Mouse (Mus musculus) embryonic facial prominence, embryonic 11.5 days (tissue): ENCODE results near the gene Mgat4a. TPM values are rescaled to one million over a fixed set of nuclear protein-coding genes. Genes with fewer than 3 reads are reported as not detected.

Experiments
- ATAC-seq: fragments of 200-750 bp; cut with Nextera tagmentation; replicated peaks from 2 replicates; pipeline ENCODE4 v1.8.0; 2017; ENCODE audit warnings: low read depth; ENCODE audit not compliant: insufficient number of reproducible peaks, low FRiP score, low TSS enrichment
- DNase-seq: peaks from one replicate; pipeline ENCODE4 v3.0.0-alpha.2; 2015; ENCODE audit warnings: low spot score
- H3K27ac ChIP-seq: fragments of 300-500 bp; sonication (generic); replicated peaks from 2 replicates; pipeline ENCODE4 v1.5.1; 2014; ENCODE audit warnings: mild to moderate bottlenecking, low read depth, low read length, control low read depth
- H3K27me3 ChIP-seq: fragments of 300-500 bp; sonication (generic); 2 replicates; pipeline ENCODE4 v1.6.1; 2014; ENCODE audit warnings: mild to moderate bottlenecking, low read length, moderate library complexity, mixed read lengths; ENCODE audit not compliant: control insufficient read depth, insufficient read depth
- H3K36me3 ChIP-seq: fragments of 300-500 bp; sonication (generic); replicated peaks from 2 replicates; pipeline ENCODE4 v1.6.1; 2014; ENCODE audit warnings: low read depth, mild to moderate bottlenecking, low read length, moderate library complexity, mixed read lengths; ENCODE audit not compliant: control insufficient read depth, insufficient read depth
- H3K4me1 ChIP-seq: fragments of 300-500 bp; sonication (generic); 2 replicates; pipeline ENCODE4 v1.6.1; 2014; ENCODE audit warnings: low read length, mixed read lengths; ENCODE audit not compliant: control insufficient read depth, insufficient read depth
- H3K4me2 ChIP-seq: fragments of 300-500 bp; sonication (generic); 2 replicates; pipeline ENCODE4 v1.6.1; 2014; ENCODE audit warnings: low read depth, mild to moderate bottlenecking, control low read depth, low read length, moderate library complexity
- H3K4me3 ChIP-seq: fragments of 300-500 bp; sonication (generic); 2 replicates; pipeline ENCODE4 v1.5.1; 2014; ENCODE audit warnings: low read depth, low read length, control low read depth
- H3K9ac ChIP-seq: fragments of 300-500 bp; sonication (generic); replicated peaks from 2 replicates; pipeline ENCODE4 v1.6.1; 2014; ENCODE audit warnings: mild to moderate bottlenecking, control low read depth, low read length
- H3K9me3 ChIP-seq: fragments of 300-500 bp; sonication (generic); replicated peaks from 2 replicates; pipeline ENCODE4 v1.6.1; 2016; ENCODE audit warnings: mild to moderate bottlenecking, low read length, inconsistent platforms, mixed read lengths; ENCODE audit not compliant: control insufficient read depth
- WGBS: fragments of 180-500 bp; shearing (Covaris S2); extraction: QIAGEN DNeasy Blood & Tissue Kit; methylation state at CpG from one replicate; pipeline ENCODE4 v1.1.7; 2014; 5-methylcytosine and 5-hydroxymethylcytosine counted together
- polyA plus RNA-seq: library from polyadenylated mRNA; unstranded; fragments of >200 nt; fragmentation: Nextera tagmentation; extraction: Ambion mirVana; gene quantifications from 2 replicates; pipeline ENCODE4 v1.2.1, GENCODE M21; 2014

Gene Mgat4a
- polyA plus RNA-seq, 1 experiment from 2014 or later = 4.3 TPM

DNA sequence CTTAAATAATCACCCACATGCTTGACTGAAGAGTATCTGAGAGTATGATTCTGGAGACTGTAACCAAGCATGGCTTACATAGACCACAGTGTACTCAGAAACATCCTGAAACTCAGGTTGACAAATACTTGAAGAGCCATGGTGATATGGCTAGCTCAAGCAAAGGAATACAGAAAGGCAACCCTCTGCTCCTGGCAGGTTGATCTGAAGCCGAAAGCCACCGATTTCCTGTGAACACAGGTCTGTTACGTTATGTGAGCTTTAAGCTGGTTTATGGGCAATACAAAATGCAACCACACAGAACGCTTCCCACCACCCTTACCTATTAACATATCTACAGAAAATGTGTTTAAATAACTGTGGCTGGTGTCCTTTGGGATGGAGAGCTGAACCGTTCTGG lies 71.8 kb downstream of the Mgat4a start:
- no peaks in the 10 kb centered on the region for H3K27me3 ChIP-seq
- DNase-seq (no peak), ATAC-seq (no peak)
- no peaks in the 10 kb centered on the region for H3K4me1 ChIP-seq
- no peak overlapping the region for H3K27ac ChIP-seq
- WGBS = 91% methylated on average over 5 of the region's 5 CpGs
- no peak overlapping the region for H3K4me3 ChIP-seq
- H3K9me3 ChIP-seq = no peaks in the 10 kb centered on the region
- no peak overlapping the region for H3K4me2 ChIP-seq
- H3K9ac ChIP-seq = no peak overlapping the region
- no peaks in the 10 kb centered on the region for H3K36me3 ChIP-seq

DNA sequence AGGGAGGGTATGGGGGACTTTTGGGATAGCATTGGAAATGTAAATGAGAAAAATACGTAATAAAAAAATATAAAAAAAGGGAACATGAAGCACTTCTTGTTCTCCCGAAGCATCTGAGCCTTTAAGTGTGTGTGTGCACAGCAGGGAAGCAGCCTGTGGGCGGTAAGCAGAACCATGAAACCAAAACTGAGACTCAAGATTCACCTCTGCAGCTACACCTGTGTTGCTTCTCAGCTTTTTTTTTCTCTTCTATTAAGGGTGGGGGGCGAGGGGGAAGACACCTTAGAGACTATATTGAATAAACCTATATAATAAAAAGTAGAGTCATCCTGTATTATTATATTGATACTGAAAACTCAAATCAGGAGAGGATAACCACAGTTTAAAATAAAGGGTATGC lies 73.0 kb downstream of the Mgat4a start:
- Histone ChIP-seq H3K36me3 (no peaks in the 10 kb centered on the region), H3K27ac (no peak overlapping the region), H3K9ac (no peak overlapping the region), H3K4me1 (no peaks in the 10 kb centered on the region), H3K4me3 (no peak overlapping the region), H3K27me3 (no peaks in the 10 kb centered on the region), H3K9me3 (no peaks in the 10 kb centered on the region), H3K4me2 (no peak overlapping the region)
- ATAC-seq (no peak), DNase-seq (no peak)
- WGBS = 91% methylated on average over 4 of the region's 4 CpGs

DNA sequence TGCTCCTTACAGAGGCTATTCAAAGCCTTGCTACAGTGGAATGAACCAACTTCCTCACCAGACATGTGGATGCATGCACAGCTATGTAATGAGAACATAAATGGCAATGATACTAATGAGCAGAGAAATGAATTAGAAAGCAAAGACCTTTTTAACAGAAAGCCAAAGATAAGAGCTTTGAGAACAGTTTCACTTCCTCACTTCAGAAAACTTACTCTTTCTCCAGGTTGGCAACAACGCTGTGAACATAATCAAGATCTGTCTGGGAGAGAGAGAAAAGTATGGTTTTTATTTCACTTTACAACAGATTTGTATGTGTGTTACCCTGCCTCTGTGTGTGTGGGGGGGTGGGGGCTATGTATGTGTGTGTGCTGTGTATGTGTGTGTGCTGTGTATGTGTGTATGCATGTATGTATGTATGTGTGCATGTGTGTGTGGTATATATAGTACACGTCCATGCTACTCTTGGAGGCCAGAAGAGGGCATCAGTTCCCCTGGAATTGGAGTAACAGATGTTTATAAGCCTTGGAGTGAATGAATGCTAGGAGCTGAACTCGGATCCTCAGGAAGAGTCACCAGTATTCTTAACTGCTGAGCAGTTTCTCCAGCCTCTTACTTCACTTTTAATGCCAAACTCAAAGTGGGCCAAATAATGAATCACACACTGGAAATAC lies 74.4 kb downstream of the Mgat4a start:
- H3K27ac ChIP-seq = no peak overlapping the region
- H3K4me1 ChIP-seq = no peaks in the 10 kb centered on the region
- WGBS = 86% methylated on average over 3 of the region's 3 CpGs
- no peaks in the 10 kb centered on the region for H3K36me3 ChIP-seq
- H3K4me2 ChIP-seq = no peak overlapping the region
- no peak overlapping the region for H3K9ac ChIP-seq
- no peaks in the 10 kb centered on the region for H3K27me3 ChIP-seq
- ATAC-seq (no peak), DNase-seq (no peak)
- H3K4me3 ChIP-seq = no peak overlapping the region
- H3K9me3 ChIP-seq = no peaks in the 10 kb centered on the region

DNA sequence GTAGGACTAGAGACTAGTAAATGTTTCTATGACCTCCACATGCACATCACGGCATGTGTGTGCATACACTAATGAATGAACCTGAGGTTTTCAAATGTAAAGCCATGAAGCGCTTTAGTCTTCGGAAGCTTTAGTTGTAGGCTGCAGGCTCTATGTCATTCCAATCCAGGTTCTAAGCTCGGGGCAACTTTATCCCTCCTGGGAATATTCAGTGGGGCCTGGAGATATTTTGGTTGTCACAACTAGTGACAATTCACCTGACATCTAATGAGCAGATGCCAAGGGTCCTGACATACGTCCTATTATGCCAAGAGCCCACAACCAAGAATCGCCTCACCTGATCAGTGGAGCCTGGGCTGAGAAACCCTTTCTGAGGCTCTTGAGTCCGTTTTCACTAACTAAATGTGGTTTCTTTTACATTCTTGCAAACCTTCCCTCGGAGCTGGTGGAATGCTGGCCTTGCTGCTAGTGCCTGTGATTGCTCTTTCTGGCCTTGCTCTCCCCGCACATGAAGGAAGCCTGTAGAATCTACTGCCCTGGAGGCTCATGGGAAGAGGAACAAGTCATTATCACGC lies 75.9 kb downstream of the Mgat4a start:
- H3K4me1 ChIP-seq = no peaks in the 10 kb centered on the region
- H3K27ac ChIP-seq = no peak overlapping the region
- no peak overlapping the region for H3K9ac ChIP-seq
- no peak overlapping the region for H3K4me3 ChIP-seq
- WGBS = 82% methylated on average over 10 of the region's 10 CpGs
- ATAC-seq (no peak), DNase-seq (no peak)
- no peaks in the 10 kb centered on the region for H3K9me3 ChIP-seq
- H3K27me3 ChIP-seq = no peaks in the 10 kb centered on the region
- H3K36me3 ChIP-seq = no peaks in the 10 kb centered on the region
- no peak overlapping the region for H3K4me2 ChIP-seq

DNA sequence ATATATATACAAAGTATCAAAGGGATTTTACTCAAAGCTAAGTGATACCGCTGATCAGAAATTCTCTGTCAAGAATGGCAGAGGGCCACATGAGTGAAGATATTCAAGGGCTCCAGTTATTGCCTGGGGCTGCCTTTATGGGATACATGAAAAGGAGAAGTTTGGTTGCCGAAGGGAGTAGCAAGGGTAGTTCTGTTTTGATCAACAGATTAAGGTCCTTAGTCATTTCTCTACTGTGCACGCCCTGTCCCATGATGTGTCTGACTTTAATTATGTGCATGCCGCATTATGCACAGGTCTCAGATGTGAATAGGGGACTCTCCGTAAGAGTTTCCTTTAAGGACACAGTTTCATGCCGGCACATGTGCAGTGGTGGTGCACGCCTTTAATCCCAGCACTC lies 83.3 kb downstream of the Mgat4a start:
- H3K36me3 ChIP-seq = no peaks in the 10 kb centered on the region
- DNase-seq = no peak
- no peaks in the 10 kb centered on the region for H3K27me3 ChIP-seq
- H3K4me1 ChIP-seq = no peaks in the 10 kb centered on the region
- H3K27ac ChIP-seq = no peak overlapping the region
- 81% methylated on average over 7 of the region's 7 CpGs for WGBS
- H3K4me2 ChIP-seq = no peak overlapping the region
- H3K9ac ChIP-seq = no peak overlapping the region
- ATAC-seq = no peak
- H3K9me3 ChIP-seq = no peaks in the 10 kb centered on the region
- no peak overlapping the region for H3K4me3 ChIP-seq

DNA sequence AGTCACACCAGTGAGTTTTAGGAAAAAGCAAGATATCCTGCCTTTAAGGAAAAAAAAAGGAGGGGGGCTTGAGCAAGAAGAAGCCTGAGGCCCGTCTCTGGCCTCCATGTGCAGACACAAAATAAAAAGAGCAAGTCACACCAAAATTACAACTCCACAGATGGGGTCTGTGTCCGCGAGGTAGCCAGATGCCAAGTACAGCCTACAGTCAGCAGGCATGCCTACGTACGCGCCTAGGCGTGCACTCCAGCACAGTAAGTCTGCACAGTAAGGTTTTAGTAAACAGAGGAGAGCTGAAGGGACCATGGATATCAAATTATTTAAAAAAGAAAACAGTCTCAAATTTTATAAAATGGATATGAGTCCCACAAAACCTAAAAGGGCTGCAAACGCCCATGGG lies 89.5 kb downstream of the Mgat4a start:
- WGBS = 87% methylated on average over 8 of the region's 8 CpGs
- Histone ChIP-seq H3K9ac (no peak overlapping the region), H3K4me3 (no peak overlapping the region), H3K4me1 (no peaks in the 10 kb centered on the region), H3K36me3 (no peaks in the 10 kb centered on the region), H3K4me2 (no peak overlapping the region), H3K27ac (no peak overlapping the region), H3K27me3 (no peaks in the 10 kb centered on the region), H3K9me3 (no peaks in the 10 kb centered on the region)
- DNase-seq (no peak), ATAC-seq (no peak)

DNA sequence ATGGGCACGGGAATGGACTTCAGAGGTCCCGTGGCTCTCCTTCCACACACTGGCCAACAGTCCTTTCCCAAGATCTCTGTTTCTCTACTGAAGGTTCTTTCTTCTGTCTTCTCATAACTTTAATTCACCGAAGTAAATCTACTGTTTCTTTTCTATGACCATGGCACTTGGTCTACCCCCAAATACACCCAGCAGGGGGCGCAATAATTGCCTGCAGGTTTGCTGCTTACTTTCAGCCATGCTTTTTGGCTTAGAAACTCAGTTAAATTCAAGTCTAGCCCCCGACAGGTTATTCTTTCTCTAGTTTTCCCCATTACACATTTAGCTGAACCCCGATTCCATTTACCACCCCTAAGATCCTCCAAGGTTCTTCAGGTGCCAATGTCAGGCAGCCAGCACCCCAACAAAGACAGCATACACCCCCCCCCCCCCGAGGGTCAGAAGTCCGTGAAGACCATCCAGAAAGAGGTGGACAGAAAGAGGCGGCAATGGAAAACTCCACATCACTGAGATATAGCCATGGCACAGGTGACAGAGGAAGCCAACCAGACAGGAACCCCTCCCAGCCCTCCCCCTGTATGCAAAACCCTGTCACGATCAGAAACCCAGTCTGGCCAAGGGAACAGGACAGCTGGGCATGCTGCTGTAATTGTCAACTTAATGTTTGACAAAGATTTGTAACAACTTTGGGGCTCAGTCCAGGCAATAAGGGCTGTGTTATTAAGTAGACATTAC lies 92.3 kb downstream of the Mgat4a start:
- WGBS = 83% methylated on average over 10 of the region's 10 CpGs
- no peaks in the 10 kb centered on the region for H3K36me3 ChIP-seq
- DNase-seq = peak; percentile 56
- H3K9me3 ChIP-seq = no peaks in the 10 kb centered on the region
- no peak overlapping the region for H3K4me3 ChIP-seq
- no peak overlapping the region for H3K9ac ChIP-seq
- no peaks in the 10 kb centered on the region for H3K4me1 ChIP-seq
- H3K4me2 ChIP-seq = no peak overlapping the region
- no peak for ATAC-seq
- H3K27ac ChIP-seq = no peak overlapping the region
- no peaks in the 10 kb centered on the region for H3K27me3 ChIP-seq
